Mouse (Mus musculus) heart, postnatal 25 days (tissue): ENCODE results near the gene Gm16429. TPM values are rescaled to one million over a fixed set of nuclear protein-coding genes. Genes with fewer than 3 reads are reported as not detected.
"Not testable (repeated sequence)": the region's sequence is repeated elsewhere in the genome, so short reads cannot be mapped to it uniquely, and the experiment has no call there.

Experiments used
- DNase-seq: peaks from one replicate; pipeline ENCODE4 v3.0.0; 2022; ENCODE audit warnings: low spot score
- intact Hi-C: fragments of 180-260 bp; cut with DNase I; formaldehyde crosslinking; loops from one replicate; pipeline ENCODE4 v1.15.1; 2025
- total RNA-seq, 2 experiments: library from RNA; stranded (reverse); gene quantifications; 2 replicates each; pipeline ENCODE4 v1.2.3; 2021

Gene Gm16429
- total RNA-seq: not detected

- intact Hi-C loops: not testable (repeated sequence)
These were observed at the start of gene Gm16429 for GRCm38 (mm10) chr5:93928952-93929351. Gene Gm16429 (minus strand): TSS chr5:93929052.

More at GRCm38 (mm10) chr5:93928952-93929351, at the start of gene Gm16429:
- not testable (repeated sequence) for DNase-seq

Other genes with a start within 250 kb of the Gm16429 start
- gene Gm7792, start 85.3 kb downstream of the Gm16429 start, total RNA-seq: not detected
- gene BC061212, start 141.5 kb upstream of the Gm16429 start, total RNA-seq: not detected
- not detected for gene Gm6351, start 147.3 kb upstream of the Gm16429 start, total RNA-seq